Mouse (Mus musculus) lung, postnatal 4 days (tissue): ENCODE measurements around the gene Ahnak2.

Source experiments
- DNase-seq, 2 experiments: peaks; one replicate each; pipeline ENCODE4 v3.0.0; 2021

Ahnak2 gene

DNA sequence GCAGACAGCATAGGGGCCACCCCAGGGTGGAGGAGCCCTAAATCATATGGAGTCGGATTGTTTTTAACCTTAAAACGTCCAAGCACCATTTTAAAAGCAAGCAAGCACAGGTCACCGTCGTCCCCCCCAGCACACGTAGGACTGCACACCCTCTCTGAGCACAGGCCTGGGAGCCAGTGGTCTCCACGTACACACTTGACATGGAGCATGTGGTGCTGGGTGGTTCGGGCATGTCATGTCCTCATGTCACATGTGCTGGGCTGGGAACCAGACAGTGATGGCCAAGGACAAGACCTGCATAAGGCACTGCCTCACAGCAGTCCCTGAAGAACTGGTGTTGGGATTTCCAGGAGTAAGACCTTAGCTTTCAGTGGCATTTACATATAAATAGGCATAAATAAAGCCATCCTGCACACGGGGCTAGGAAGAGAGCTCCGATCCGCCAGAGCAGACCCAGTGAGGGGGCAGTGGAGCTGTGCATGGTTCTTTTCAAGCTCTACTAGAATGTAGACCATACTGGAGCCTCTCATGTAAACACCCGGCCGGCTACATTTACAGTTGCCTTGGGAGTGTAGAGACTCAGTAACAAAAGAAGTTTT is 18.0 kb upstream of the Ahnak2 start:
- DNase-seq: peak in 1 of 2 experiments; percentile 11

GRCm38 (mm10) chr12:112819057-112819662 is 16.7 kb upstream of the Ahnak2 start:
- peak in 1 of 2 experiments; percentile 17 for DNase-seq

GRCm38 (mm10) chr12:112816866-112817265 is 14.4 kb upstream of the Ahnak2 start:
- DNase-seq: peak in 1 of 2 experiments; percentile 19

- DNase-seq: peak; percentile 49 to 65
These were observed 13.8 kb upstream of the Ahnak2 start for GRCm38 (mm10) chr12:112816294-112816693.

DNA sequence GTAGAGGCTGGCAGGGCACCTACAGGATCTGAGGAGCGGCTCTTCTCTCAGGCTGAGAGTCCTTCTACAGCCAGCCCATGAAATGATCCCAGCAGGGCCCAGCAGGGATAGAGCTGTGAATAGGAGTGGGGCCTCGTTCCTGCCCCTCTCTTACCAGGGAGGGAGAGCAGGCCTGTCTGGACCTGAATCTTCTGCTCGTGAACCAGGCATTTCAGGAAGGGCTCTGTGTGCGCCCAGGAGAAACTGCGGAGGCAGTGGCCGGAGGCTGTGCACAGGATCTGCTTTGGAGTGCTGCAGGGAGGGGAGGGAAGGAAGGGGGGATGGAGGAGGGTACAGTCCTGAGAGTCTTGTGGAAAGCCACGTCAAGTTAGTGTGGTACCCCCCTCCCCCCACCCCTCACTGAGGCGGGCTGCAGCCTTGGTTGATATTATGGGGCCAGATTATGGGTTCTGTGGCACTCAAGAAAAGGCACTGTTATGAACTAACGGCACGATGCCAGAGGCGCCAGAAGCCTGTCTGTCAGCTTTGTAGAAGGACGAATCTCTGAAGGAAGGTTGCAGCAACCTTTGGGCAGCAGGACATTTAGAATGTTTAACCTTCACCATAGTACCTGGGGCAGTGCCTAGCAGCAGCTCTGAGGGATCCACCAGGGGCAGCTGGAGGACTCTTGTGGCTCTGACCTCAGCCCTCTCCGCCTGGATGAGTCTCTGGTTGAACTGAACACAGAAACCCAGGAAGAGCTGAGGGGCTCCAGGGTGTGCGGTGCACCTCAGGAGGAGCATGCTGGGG is 12.4 kb upstream of the Ahnak2 start:
- DNase-seq: peak in 1 of 2 experiments; percentile 15

GRCm38 (mm10) chr12:112813370-112813769 is 10.9 kb upstream of the Ahnak2 start:
- peak in 1 of 2 experiments; percentile 11 for DNase-seq

DNA sequence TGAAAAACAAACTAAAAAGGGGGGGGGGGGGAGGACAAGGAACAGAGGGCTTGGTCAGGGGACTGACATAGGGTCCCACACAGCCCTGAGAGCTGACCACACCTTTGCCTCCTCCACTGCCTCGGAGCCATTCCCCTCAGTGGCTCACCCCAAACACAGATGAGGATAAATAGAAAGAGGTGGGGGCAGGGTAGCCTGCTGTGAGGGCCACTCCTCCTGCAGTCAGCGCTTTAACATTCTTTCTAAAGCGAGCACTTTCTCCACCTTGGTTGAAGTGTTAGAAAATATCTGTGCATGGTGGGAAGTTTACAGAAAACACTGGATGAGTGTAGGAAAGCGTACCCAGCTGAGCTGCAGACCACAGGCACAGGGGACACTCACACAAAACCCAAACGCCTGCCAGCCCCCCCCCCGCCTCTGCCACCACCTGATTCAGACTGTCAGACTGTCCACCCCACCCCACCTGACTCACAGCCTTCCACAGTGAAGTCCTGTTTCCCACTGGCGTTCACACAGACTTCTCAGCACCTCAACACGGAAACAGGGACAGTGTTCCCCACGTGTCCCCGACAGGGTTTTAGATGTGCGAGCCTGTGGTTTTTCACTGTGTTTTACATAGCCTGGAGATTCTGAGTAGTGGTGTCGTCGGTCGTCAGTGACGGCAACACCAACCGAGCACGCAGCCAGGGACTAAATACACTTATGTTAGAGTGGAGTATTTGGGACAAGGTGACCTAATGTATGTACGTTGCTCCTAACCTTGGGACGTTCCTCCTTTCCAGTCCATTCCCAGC is 7.8 kb upstream of the Ahnak2 start:
- DNase-seq: peak in 1 of 2 experiments; percentile 38

GRCm38 (mm10) chr12:112809641-112810040 is 7.2 kb upstream of the Ahnak2 start:
- no peak for DNase-seq

- DNase-seq: peak; percentile 93 to 95
These were observed 6.3 kb upstream of the Ahnak2 start, which contains the start of gene Clba1 for GRCm38 (mm10) chr12:112808587-112809364. TSS of gene Clba1 (plus strand) at chr12:112808937.

DNA sequence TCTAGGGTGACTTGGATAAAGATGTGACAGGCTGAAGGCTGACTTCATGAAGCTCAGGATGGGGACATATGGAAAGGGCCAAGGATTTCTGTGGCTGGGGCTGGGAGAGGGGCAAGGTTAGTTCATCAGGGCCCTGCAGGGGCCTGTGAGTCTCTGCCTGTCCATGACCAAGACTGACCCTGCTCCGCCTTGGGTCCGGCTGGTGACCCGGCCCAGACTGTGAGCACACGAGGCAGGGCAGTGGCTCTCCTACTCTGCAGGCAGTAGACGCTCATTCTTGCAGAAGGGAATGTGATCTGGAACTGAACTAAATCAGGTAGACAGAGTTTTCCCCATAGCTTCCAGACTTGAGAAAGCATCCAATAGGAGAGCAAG is 5.7 kb upstream of the Ahnak2 start:
- DNase-seq: no peak

DNA sequence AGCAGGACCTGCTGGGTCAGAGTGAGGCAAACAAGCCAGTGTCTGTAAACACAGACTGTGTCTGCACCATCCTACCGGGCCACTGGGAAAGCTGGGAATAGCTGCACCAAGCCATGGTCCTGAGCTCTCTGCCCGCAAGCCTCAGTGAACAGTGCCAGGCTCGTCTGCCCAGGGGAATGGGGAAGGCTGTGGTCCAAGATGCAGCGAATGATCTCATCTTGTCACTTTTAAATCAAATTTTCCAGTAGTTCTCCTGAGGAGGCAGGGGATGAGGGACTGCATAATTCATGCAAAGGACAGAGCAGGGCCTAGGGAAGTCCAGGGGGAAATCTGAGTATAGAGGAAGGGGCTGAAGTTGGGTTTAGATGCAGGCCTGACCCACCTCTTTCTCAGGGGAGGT is 5.3 kb upstream of the Ahnak2 start:
- no peak for DNase-seq

DNA sequence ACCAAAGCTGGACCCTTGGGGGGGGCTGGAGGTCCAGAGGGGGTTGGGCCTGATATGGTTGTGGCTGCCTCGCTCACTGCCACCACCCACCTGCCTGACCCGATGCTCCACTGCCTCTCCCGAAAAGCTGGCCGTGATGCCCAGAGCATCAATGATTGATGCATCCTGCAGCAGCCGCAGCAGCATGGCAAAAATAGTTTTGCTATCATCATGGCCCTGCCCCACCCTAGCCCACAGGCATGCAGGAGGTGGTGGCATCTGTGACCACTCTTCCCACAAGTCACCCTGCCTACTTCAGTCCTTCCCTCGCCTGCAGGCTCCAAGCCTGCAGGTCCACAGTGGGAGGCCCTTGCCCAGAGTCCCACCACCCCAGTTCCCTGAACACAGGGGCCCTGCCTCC is 3.6 kb upstream of the Ahnak2 start:
- DNase-seq: peak in 1 of 2 experiments; percentile 20

DNA sequence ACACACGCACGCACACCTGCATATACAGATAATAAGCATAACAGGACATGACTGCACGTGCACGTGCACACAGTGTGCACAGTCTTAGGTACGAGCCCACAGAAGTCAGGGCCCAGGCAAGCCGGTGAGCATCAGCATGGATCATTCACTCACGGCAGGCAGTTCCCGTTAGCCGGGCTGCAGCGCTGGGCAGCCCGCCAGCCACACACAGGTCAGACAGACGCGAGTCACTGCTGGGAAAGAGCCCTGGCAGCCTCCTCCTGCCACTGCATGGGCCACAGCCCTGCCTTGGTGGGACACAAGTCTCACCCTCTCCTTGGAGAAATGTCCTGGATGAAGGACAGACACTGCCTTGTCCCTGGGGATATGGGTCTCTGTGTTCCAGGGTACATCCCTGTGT is 1.6 kb upstream of the Ahnak2 start:
- no peak for DNase-seq

- DNase-seq: no peak
These were observed 460 bp upstream of the Ahnak2 start for GRCm38 (mm10) chr12:112802917-112803316.

- DNase-seq: peak; percentile 68 to 82
These were observed 2.0 kb downstream of the Ahnak2 start for GRCm38 (mm10) chr12:112800476-112800875.

- no peak for DNase-seq
These were observed 3.1 kb downstream of the Ahnak2 start for GRCm38 (mm10) chr12:112799237-112799970.

DNA sequence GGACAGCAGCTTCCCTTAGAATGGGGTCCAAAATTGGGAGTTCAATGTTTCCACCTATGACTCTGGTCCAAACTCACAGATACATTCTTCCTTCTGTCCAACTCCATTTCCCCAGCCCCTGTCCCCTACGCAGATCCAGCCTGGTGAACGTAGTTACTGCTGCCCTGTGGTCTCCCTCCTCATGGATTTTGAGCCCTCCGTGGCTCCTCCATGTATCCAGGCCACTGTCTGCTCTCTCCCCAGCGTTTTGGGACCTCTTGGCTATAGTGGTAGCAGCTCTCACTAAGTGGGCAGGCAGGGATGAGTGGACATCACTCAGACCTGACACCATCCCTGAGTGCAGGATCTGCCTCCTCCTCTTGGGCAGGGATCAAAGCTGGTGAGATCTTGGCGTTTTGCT is 3.7 kb downstream of the Ahnak2 start:
- DNase-seq: no peak

DNA sequence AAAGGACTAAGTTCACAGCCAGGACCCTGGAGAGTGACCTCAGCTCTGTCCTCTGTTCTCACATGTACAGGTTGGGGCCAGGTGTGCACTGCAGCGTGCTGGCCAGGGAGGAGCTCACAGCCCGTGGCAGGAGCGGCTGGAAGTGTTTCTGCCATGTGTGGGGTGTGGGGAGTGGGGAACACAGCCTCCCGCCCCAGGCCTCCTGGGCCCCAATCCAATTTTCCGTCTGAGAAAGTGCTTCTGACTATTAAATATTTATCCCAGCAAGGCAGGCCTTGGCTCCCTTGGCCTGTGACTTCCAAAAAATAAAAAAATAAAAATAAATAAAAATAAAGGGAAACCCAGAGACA is 4.2 kb downstream of the Ahnak2 start:
- peak; percentile 53 to 66 for DNase-seq

DNA sequence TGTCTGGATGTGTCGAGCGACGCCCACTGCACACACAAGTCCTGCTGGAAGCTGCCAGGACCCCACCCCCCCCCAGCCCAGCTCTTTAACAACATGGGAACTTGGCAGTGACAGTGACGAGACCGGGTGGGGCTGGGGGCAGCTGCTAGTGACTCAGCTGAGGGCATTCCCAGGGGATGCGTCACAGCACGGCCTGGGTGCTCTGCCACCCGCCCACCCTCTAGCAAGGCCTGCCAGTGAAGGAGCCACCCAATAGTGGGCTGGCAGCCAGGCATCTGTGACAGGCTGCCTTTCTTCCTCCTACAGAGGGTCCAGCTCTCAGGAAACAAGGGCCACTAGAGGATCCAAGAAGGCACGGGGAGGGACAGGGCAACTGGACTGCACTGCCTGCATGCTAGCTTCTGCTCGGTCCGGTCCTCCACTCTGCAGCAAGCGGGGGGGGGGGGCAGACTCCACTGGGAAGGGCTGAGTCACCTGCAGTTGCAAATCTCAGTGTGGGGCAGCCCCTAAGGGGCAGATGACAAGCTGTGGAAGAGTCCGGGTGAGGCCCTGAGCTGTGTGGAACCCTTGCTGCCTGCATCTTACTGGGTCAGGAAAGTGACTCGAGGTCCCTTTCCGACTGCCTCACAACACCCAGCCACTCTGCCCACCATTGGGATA is 4.7 kb downstream of the Ahnak2 start:
- peak; percentile 63 to 80 for DNase-seq

- DNase-seq: no peak
These were observed 5.6 kb downstream of the Ahnak2 start for GRCm38 (mm10) chr12:112796551-112797510.
